Mouse (Mus musculus) NIH3T3 (cell line): Measurements from ENCODE around the gene Tmem30b.
A peak's percentile ranks its signal among the peaks of the same experiment; 100 is the strongest.

Source experiments
- DNase-seq: peaks from one replicate; pipeline ENCODE4 v3.0.0-alpha.2; 2012; ENCODE audit warnings: low read depth

Gene Tmem30b

GRCm38 (mm10) chr12:73517022-73517709 is 29.0 kb downstream of the Tmem30b start:
- DNase-seq: peak; percentile 90

GRCm38 (mm10) chr12:73516516-73516915 is 29.7 kb downstream of the Tmem30b start:
- DNase-seq: no peak

DNA sequence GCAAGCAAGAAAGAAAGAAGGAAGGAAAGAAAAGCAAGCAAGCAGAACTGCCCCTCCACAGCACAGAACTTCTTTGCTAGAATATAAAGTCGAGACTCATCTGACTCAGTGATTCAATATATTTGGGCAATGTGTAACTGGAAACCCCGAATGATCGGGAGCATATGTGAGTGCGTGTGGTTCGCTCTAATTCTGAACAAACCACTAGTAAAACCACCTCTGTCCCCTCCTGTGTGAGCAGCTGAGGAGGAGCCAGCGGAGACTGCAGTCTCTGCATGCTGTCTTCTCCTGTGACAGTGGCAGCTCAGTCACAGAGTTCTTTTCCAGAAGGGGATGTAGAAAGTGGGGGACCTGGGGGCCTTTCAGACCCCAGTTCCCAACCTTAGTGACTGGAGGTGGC is 31.5 kb downstream of the Tmem30b start:
- peak; percentile 64 for DNase-seq

- no peak for DNase-seq
Measured at GRCm38 (mm10) chr12:73513958-73514357, 32.2 kb downstream of the Tmem30b start.

- peak; percentile 46 for DNase-seq
Measured at GRCm38 (mm10) chr12:73511467-73512047, 34.6 kb downstream of the Tmem30b start.

- DNase-seq: no peak
Measured at GRCm38 (mm10) chr12:73507105-73507504, 39.1 kb downstream of the Tmem30b start.

- no peak for DNase-seq
Measured at GRCm38 (mm10) chr12:73506648-73507047, 39.5 kb downstream of the Tmem30b start.

DNA sequence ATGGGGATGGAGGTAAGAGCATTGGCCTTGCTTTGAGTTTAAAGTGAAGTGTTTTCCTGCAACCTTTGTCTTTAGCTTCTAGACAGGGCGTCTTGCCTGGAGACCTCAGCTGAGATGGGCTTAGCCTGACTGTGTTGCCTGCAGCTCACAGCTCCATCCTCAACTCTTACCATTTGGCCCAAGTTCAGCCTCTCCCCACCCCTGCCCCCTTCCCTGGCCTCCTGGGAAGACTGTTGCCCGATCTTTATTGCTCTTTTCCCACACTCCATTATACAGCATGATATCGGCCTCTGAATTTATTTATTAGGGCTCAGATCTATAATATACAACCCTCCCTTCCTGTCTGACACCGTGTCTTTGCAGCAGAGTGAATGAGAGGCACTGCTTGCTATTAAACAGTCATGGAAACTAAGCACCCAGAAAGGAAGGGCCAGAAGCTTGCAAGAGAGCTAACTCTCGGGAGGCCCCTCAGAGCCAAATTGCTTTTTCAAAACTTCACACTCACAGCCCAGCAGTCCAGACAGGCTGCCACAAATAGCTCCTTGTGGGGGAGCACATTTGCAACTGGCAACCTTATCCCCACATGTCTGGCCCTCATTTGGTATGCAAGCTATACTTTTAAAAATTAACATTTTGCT is 45.4 kb downstream of the Tmem30b start:
- no peak for DNase-seq

DNA sequence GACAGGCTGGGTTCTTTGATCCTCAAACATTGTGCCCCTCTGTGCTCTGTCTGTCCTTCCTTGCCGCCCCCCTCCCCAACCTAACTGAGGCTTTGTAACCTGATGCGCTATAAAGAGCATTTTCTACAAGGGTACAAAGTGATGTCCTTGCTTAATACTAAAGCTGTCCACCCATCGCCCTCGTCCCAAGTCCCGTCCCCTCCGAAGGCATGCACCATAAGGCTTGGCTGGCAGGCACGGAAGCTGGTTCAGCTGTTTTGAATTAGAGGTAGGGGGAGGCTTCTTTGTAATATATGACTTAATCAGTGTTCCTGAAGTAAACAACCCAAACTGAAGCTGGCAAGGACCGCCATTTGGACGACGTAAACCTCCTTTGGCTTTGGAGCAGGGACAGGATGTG is 51.0 kb downstream of the Tmem30b start:
- DNase-seq: no peak

DNA sequence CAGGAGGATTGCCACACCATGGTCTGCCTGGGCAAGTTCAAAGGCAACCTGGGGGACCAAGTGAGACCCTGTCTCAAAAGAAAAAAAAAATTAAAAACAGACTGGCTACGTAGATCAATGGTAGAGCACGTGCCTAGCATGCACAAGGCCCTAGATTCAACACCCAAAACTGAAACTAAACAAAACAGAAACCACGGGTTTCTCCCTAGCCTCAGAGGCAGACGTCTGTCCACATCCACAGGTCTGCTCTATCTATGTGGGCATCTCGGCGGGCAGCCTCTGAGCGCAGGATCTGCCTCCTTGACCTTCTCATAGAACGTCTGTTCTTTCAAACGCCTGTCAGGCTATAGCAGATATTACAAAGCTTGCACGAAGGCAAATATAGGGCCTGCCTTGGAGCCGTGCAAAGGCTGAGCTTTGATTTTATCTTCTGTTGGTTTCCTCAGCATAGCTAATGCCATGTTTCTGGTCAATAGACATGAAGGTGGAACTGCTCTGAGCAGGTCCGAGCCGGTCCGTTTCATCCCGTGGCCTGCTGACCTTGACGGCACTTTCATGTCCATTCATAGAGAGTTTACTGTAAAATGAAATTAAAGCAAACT is 52.2 kb downstream of the Tmem30b start:
- no peak for DNase-seq
